Mouse (Mus musculus) hematopoietic stem cell, adult 5-6 weeks (primary cell): Measurements from ENCODE around the gene Acot2. TPM values are rescaled to one million over a fixed set of nuclear protein-coding genes. Genes with fewer than 3 reads are reported as not detected.
"Not testable (repeated sequence)": the region's sequence is repeated elsewhere in the genome, so short reads cannot be mapped to it uniquely, and the experiment has no call there.

Source experiments
- ATAC-seq, 2 experiments: fragments of 125-278 bp in 1 of 2; replicated peaks in 1 of 2; 2 replicates each; pipeline ENCODE4 v1.8.0; 2016 to 2017; ENCODE audit warnings: inconsistent platforms in 2 of 2, mild to moderate bottlenecking in 2 of 2, moderate number of reproducible peaks in 2 of 2, low read depth in 1 of 2, moderate TSS enrichment in 1 of 2; ENCODE audit not compliant: low FRiP score in 2 of 2, poor library complexity in 2 of 2, severe bottlenecking in 2 of 2, insufficient read depth in 1 of 2, low TSS enrichment in 1 of 2
- total RNA-seq: library from RNA; stranded (forward); fragments of 172-1452, 232-1000 nt; gene quantifications from 2 replicates; pipeline ENCODE4 v1.2.3, GENCODE M21; 2017

Acot2 gene
- total RNA-seq, 1 experiment from 2014 or later, result 25.0 TPM

DNA sequence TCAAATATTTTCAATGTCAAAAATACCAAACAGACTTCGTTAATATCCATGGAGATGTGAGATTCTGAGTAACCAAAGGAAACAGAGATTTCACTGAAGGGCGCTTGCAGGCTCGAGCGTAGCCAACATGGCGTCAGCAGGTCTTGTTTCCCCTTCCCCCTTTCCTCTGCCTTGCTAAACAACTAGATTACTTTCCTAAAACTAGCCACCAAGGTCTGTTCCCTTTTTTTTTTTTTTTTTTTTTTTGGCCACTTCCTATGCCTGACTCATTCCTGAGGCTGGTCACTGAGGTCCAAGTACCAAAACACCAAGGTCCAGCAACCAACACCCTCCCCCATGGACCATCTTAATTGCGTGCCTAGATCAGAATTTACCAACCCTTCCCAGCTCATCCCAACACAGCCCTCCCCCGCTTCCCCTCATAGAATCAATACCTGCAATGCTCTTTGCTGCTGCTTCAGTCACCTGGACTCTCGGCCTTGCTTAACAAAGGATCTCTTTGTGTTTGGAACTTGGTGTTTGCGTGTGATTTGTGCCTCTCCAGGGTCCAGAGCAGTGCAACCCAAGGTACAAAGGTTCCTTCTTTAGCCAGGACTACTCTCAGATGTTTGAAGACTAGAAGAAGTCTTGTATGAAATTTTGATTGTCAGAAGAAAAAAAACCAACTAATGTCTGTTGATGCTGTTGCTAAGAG is 35.5 kb downstream of the Acot2 start:
- ATAC-seq, result peak in 1 of 2 experiments; percentile 22; a peak in 1 of 4 replicates

DNA sequence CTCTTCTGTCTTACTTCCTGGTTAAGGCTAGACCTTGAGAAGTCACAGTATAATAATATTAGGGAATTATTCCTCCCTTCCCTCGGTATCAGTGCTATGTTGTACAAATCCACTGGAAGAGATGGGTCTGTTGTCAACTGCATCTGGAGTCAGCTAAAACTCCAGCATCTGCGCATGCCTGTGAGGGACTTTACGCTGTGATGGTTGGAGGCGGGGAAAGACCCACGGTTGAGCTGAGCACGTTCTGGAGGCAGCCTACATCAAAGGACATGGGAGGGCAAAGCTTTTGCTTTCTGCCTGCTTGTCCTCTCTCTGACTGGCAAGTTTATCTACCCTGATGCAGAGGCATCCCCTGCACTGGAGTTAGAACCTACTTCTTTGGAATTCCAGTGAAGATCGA is 38.2 kb downstream of the Acot2 start:
- no peak for ATAC-seq

DNA sequence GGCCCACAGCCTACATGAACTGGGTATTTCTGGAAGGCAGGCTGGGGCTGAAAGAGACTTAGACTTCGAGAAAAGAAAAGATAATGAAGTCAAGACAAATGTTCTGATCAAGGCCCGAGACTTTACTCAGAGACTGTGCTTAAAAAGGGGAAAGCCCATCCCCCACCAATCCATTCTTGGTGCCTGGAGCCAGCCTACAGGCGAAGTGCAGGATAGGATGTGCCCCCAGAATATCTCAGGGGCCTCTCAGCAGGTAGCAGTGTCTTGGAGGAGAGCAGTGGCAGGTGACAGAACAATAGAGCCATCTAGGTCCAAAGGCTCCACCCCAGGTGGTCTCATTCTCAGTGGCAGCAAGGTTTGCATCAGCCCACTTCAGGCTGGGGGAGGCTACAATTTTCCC is 40.7 kb downstream of the Acot2 start:
- not testable (repeated sequence) for ATAC-seq

DNA sequence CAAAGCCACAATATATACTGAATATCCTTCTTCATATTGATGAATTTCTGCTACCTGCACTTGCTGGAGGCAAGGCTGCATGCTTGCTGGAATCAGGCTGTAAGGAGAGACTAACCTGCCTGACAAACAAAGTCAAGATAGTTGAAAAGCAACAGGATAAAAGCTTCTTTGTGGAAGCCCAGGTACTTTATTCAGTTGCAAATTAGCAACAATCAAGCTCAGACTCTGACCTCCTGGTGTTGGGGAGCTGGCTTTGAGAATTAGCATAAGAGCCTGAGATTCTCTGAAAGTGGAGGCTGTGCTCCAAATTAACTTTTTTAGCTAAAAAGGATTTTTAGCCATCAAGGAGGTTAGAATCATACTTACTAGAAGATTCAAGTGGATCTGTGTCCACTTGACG is 41.4 kb downstream of the Acot2 start:
- not testable (repeated sequence) for ATAC-seq

DNA sequence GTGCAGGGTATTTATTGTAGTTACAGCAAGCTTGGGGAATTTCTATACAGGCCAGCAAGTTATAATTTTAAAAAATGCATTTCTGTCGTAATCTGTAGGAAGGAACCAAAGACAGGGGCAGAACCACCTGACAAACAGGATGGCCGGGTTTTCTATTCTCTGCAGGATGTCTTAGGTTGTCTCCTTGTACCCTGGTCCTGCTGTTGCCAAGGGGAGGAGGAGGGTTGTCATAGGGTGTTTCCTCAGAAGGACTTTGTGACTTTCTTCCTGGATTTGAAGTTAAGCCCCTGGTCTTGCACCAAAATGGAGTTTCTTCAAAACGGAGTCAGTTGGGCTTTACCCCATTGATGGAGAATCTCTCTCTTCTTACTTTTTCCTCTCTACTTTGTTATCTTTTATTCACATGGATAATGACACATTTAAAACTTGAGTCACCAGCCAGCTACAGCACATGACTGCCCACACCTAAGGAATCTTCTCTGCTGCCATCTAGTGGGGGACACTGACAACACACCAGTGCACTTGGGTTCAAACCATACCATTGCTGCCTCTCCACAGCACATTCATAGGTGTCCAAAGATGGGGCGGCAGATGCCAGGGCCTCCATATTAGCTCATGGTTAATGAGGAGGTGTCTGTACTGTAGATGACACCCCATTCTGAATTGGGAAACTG is 43.1 kb downstream of the Acot2 start:
- ATAC-seq, result peak; percentile 84 to 90

DNA sequence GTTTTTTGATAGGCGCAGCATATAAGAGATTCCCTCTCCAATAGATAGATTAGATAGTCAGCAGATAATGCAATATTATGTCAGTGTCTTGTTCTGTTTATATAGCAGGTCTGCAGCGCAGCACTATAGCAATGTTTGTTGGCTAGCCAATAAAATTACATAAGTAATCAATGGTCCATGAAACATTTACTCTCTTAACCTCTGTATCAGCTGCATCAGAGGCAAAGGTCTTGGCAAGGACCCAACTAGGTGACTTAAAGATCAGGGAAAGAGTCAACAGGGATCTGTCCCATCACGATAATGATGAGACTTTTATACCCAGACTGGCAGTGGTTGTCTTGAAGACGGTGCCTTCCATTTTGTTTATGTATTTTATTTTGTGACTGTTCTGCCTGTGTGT is 45.2 kb downstream of the Acot2 start:
- no peak for ATAC-seq

DNA sequence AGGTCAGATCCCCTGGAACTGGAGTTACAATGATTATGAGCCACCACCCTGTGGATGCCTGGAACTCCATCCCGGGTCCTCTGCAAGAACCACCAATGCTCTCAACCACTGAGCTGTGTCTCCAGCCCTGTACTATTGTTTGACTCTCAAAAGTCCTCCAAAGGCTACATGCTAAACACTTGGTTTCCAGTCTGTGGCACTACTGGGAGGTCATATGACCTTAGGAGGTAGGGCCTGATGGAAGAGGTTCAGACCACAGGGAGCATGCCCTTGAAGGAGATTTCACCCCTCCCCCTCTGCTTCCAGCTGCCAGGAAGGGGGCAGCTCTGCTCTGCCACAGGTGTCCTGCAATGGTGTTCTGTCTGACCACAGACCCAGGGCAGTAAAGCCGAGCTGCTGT is 45.6 kb downstream of the Acot2 start:
- peak in 1 of 2 experiments; percentile 1; a peak in 2 of 4 replicates for ATAC-seq

DNA sequence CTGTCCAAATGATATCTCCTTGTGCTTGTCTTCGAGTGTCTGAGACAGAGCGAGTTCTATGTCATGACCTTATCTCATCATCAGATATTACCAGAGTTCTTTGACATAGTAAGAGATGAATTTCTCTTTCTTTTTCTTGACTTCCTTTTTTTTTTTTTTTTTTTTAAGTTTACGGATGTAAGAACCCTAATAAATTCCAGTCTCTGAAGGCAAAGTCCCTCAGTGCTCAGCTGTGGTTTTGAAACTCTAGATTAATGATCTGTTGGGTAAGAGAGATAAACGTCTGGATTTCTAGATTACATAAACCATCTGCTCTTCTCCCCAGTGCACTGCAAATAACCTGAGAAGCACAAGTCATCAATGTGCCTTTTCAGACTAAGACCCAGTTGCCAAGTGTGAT is 46.4 kb downstream of the Acot2 start:
- ATAC-seq, result peak; percentile 60 to 64

DNA sequence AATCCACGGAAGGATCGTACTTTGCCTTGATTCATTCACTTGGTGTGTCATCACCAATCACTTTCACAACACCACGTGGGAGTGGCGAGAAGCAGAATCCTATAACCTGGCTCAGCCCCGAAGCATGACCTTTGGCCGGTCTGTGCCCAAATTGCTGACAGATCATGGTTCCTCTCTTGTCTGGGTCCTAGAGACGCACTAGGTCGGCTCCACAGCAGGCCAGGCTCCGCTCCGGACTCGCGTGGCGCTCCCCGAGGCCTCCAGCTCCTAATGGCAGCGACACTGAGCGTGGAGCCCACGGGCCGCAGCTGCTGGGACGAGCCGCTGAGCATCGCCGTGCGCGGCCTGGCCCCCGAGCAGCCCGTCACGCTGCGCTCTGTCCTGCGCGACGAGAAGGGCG is 50.6 kb downstream of the Acot2 start, which contains the start of gene Acot4:
Gene Acot4 (plus strand): TSS at position 139 of the 400 bp plus-strand sequence.
- ATAC-seq, result peak in 1 of 2 experiments; percentile 17; a peak in 1 of 4 replicates

DNA sequence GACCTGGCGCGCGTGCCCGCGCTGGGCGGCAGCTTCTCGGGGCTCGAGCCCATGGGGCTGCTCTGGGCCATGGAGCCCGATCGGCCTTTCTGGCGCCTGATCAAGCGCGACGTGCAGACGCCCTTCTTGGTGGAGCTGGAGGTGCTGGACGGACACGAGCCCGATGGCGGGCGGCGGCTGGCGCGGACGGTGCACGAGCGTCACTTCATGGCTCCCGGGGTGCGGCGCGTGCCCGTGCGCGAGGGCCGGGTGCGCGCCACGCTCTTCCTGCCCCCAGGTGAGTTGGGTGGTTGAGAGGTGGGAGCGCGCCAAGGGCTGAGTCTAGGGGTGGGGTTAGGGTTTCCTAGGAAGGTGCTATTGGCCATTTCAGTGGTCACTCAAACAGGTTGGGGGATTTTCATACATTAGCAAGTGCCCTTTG is 51.0 kb downstream of the Acot2 start, which contains the start of gene Gm49366:
Gene Gm49366 (plus strand): TSS at position 245 of the 421 bp plus-strand sequence.
- not testable (repeated sequence) for ATAC-seq

DNA sequence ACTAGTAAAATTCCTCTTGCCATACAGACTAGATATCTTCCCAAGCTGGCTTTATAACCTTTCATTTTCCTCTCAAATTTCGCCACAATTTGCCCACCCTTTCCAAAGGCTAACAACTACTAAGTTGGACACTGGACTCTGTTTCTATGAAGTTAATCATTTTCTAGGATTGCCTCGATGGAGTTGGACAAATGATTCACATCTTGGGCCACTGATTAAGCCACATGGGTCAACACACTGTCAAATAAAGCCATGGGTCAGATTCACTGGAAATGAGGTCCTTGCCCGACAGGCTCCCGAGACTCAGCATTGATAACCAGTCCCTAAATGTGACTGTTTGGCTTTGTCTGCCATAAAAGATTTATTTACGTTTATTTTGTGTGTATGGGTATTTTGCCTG is 54.6 kb downstream of the Acot2 start:
- no peak for ATAC-seq

Other genes starting within 250 kb of the Acot2 start
- not detected in 2 replicates for gene Papln, start 224.2 kb upstream of the Acot2 start, total RNA-seq
- gene Numb, start 65.9 kb upstream of the Acot2 start, total RNA-seq, result 27.5 and 29.7 TPM in 2 replicates
- 12.8 and 14.8 TPM in 2 replicates for gene Riox1, start 37.3 kb upstream of the Acot2 start, total RNA-seq
- not detected in 2 replicates for gene Heatr4, start 3.0 kb upstream of the Acot2 start, total RNA-seq
- 39.0 and 44.3 TPM in 2 replicates for gene Acot1, start 21.6 kb downstream of the Acot2 start, total RNA-seq
- 0.30 and 0.69 TPM in 2 replicates for gene Acot4, start 50.5 kb downstream of the Acot2 start, total RNA-seq
- gene Gm49366, start 51.1 kb downstream of the Acot2 start, total RNA-seq, result not detected in 2 replicates
- not detected in 2 replicates for gene Acot3, start 64.3 kb downstream of the Acot2 start, total RNA-seq
- not detected in 2 replicates for gene Acot5, start 81.5 kb downstream of the Acot2 start, total RNA-seq
- 2.8 and 3.4 TPM in 2 replicates for gene Acot6, start 112.8 kb downstream of the Acot2 start, total RNA-seq
- gene Dnal1, start 126.5 kb downstream of the Acot2 start, total RNA-seq, result 2.9 and 3.7 TPM in 2 replicates
- gene Pnma1, start 160.6 kb downstream of the Acot2 start, total RNA-seq, result 0.94 and 2.0 TPM in 2 replicates
- gene Elmsan1, start 231.0 kb downstream of the Acot2 start, total RNA-seq, result 19.9 and 22.3 TPM in 2 replicates